Mouse (Mus musculus) E14TG2a.4 (cell line): Measurements from ENCODE around the gene Agr3.

Experiments used
- CTCF ChIP-seq: conservative IDR thresholded peaks from 2 replicates; pipeline ENCODE4 v1.5.1; 2014; ENCODE audit warnings: low read length
- NANOG ChIP-seq: IDR thresholded peaks from 2 replicates; pipeline ENCODE4 v1.6.1; 2014; ENCODE audit warnings: borderline replicate concordance, low read length, mixed read lengths
- POU5F1 ChIP-seq: IDR thresholded peaks from 2 replicates; pipeline ENCODE4 v1.6.1; 2014; ENCODE audit warnings: low read length, borderline replicate concordance

DNA sequence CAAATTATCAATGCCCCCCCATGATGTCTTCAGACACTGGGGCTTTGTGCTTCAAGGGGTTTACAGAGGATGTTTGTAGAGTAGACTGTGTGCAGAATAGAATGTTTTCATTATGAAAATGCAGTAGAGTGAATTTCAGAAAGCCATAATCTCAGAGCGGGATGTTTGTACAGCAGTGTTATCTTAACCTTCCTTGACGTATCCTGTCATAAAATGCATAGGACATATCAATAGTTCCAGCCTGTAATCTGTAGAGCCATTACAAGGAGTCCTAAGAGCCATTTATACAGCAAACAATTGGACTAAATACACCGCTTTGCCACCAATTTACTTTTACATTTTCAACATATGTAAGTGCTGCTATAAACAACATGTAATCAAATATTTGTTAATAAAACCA lies 68.2 kb downstream of the Agr3 start:
- TF ChIP-seq CTCF (no peak), POU5F1 (no peak), NANOG (no peak)
